Mouse (Mus musculus): ENCODE data around the gene 4930564D02Rik. TPM values are rescaled to one million over a fixed set of nuclear protein-coding genes. Genes with fewer than 3 reads are reported as not detected.

The 4930564D02Rik gene
- polyA plus RNA-seq, 2 experiments = not detected

DNA sequence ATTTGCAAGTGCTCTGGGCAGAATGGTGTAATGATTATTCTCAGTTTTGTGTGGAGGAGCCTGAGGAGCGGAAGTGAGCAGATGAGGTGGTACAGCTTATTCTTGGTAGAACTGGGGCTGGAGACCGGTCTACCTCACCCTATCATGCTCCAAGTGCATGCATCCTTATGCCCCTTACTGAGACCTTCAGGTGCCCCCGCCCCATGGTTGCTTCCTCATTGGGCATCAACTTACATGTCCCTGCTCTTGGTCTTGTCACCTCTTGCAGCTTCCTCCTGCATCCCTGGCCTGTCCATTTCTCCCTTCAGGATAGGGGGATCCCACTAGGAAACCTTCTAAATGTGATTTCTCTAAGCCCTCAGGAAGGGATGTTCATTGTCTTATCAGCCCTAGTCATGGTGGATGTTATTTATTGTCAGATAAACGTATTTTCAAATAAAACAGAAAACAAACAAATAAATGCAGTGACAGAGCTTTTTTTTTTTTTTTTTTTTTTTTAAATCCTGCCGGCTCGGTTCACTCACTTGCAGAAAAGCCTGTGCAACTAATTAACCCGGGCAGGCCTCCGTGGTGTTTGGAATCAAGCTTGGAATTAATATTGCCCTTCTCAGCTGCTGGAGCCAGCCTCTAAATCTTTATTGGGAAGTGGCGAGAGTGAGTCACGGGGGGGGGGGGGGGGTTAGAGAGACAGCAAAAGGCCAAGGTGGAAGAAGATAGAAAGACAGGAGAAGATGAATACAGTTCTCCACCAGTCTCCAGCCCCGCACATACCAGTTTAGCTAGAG, 26.3 kb downstream of the 4930564D02Rik start:
- no peak for TF ChIP-seq CTCF (IDR thresholded peaks at IDR 0.05; ENCODE audit: low read depth)
- TF ChIP-seq EP300 (IDR thresholded peaks at IDR 0.05; ENCODE audit: low read depth) = no peak
- no peak for ATAC-seq (ENCODE audit: insufficient read depth)
- H3K9ac ChIP-seq (replicated peaks) = no peak overlapping the region
- H3K36me3 ChIP-seq (replicated peaks; ENCODE audit: control insufficient read depth, insufficient read depth, low read depth) = no peaks in the 10 kb centered on the region
- 60% methylated on average over 11 of the region's 11 CpGs for WGBS (ENCODE audit: insufficient replicate concordance)
- no peaks in the 10 kb centered on the region for H3K27me3 ChIP-seq (ENCODE audit: control insufficient read depth, insufficient read depth, low read length)
- H3K9me3 ChIP-seq (ENCODE audit: control insufficient read depth, low read length) = no peaks in the 10 kb centered on the region
- H3K27ac ChIP-seq = no peak overlapping the region
- H3K4me3 ChIP-seq (ENCODE audit: insufficient read depth in 1 of 2, low read depth in 2 of 2, low read length in 2 of 2) = no peak overlapping the region
- H3K4me1 ChIP-seq (replicated peaks; ENCODE audit: control insufficient read depth in 2 of 2, insufficient read depth in 2 of 2, low read length in 1 of 2) = no peaks in the 10 kb centered on the region
- DNase-seq (ENCODE audit: low read depth in 3 of 3, low spot score in 3 of 3) = no peak
- H3K4me2 ChIP-seq (ENCODE audit: low read depth) = no peak overlapping the region

DNA sequence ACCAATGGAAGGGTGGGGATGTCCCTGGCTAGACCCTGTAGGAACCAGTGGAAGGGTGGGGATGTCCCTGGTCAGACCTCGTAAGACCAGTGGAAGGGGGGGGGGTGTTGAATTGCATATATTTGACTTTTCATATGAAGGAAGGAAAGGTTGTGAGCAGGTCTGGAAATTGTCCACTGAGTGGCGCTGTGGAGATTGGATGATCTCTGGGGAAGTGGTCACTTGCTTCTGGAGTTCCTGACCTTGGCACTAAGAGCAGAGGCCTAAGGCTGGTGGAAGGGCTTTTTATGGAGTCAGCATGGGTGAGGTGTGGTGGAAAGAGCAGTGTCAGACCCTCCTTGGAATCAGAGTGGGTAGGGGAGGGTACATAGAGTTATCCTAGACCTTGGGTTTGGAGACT, 27.8 kb downstream of the 4930564D02Rik start:
- no peak for ATAC-seq (ENCODE audit: insufficient read depth)
- no peak for DNase-seq (ENCODE audit: low read depth in 3 of 3, low spot score in 3 of 3)

DNA sequence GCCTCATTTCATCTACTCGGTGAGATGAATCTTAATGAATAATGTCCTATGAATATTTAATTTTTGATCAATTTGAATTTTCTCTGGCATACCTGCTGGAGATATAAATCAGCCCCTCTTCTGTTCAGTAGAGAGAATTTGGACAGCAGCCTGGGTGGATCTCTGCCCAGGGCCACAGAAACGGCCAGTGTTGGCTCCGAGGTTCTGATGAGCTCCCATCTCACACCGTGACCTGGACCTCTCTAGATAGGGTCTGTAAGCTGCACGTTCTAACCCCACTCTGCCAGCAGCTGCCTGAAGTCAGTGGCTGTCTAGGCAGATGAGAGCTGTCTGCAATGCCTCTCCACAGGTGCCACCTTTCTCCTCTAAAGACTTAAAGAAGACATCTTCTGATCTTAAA, 28.4 kb downstream of the 4930564D02Rik start:
- ATAC-seq (ENCODE audit: insufficient read depth) (no peak), DNase-seq (ENCODE audit: low read depth in 3 of 3, low spot score in 3 of 3) (no peak)
- no peaks in the 10 kb centered on the region for H3K27me3 ChIP-seq (ENCODE audit: control insufficient read depth, insufficient read depth, low read length)
- H3K27ac ChIP-seq = no peak overlapping the region
- TF ChIP-seq CTCF (IDR thresholded peaks at IDR 0.05; ENCODE audit: low read depth) (no peak), EP300 (IDR thresholded peaks at IDR 0.05; ENCODE audit: low read depth) (no peak)
- no peak overlapping the region for H3K4me3 ChIP-seq (ENCODE audit: insufficient read depth in 1 of 2, low read depth in 2 of 2, low read length in 2 of 2)
- no peak overlapping the region for H3K9ac ChIP-seq (replicated peaks)
- no peaks in the 10 kb centered on the region for H3K36me3 ChIP-seq (replicated peaks; ENCODE audit: control insufficient read depth, insufficient read depth, low read depth)
- no peak overlapping the region for H3K4me2 ChIP-seq (ENCODE audit: low read depth)
- 62% methylated on average over 5 of the region's 5 CpGs for WGBS (ENCODE audit: insufficient replicate concordance)
- H3K4me1 ChIP-seq (replicated peaks; ENCODE audit: control insufficient read depth in 2 of 2, insufficient read depth in 2 of 2, low read length in 1 of 2) = no peaks in the 10 kb centered on the region
- H3K9me3 ChIP-seq (ENCODE audit: control insufficient read depth, low read length) = no peaks in the 10 kb centered on the region

More for the DNA sequence above, 27.8 kb downstream of the 4930564D02Rik start:
- Histone ChIP-seq H3K4me1 (replicated peaks; ENCODE audit: control insufficient read depth in 2 of 2, insufficient read depth in 2 of 2, low read length in 1 of 2) (no peaks in the 10 kb centered on the region), H3K4me3 (ENCODE audit: insufficient read depth in 1 of 2, low read depth in 2 of 2, low read length in 2 of 2) (no peak overlapping the region), H3K4me2 (ENCODE audit: low read depth) (no peak overlapping the region), H3K9me3 (ENCODE audit: control insufficient read depth, low read length) (no peaks in the 10 kb centered on the region), H3K27ac (no peak overlapping the region), H3K9ac (replicated peaks) (no peak overlapping the region), H3K36me3 (replicated peaks; ENCODE audit: control insufficient read depth, insufficient read depth, low read depth) (no peaks in the 10 kb centered on the region), H3K27me3 (ENCODE audit: control insufficient read depth, insufficient read depth, low read length) (no peaks in the 10 kb centered on the region)
- 38% methylated on average over 2 of the region's 2 CpGs for WGBS (ENCODE audit: insufficient replicate concordance)
- peak; percentile 23 for TF ChIP-seq CTCF (IDR thresholded peaks at IDR 0.05; ENCODE audit: low read depth)
- TF ChIP-seq EP300 (IDR thresholded peaks at IDR 0.05; ENCODE audit: low read depth) = no peak

DNA sequence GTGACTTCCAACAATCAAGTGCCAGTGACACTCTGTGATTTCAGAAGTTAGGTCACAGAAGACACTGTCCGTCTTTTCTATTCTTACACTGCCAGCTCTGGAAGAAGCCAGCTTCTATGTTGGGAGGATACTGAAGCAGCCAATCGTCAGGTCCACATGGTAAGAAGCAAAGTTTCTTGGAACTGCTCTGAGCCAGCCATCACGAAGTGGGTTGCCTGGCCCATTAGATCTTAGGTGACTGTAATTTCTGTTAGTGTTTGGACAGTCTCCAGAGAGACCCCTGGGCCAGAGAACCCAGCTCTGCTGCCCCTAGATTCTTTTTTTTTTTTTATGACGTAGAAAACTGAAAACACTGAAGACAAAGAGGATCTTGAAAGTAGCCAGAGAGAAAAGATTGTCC, 30.9 kb downstream of the 4930564D02Rik start:
- H3K36me3 ChIP-seq (replicated peaks; ENCODE audit: control insufficient read depth, insufficient read depth, low read depth) = no peaks in the 10 kb centered on the region
- 44% methylated on average over 4 of the region's 4 CpGs for WGBS (ENCODE audit: insufficient replicate concordance)

DNA sequence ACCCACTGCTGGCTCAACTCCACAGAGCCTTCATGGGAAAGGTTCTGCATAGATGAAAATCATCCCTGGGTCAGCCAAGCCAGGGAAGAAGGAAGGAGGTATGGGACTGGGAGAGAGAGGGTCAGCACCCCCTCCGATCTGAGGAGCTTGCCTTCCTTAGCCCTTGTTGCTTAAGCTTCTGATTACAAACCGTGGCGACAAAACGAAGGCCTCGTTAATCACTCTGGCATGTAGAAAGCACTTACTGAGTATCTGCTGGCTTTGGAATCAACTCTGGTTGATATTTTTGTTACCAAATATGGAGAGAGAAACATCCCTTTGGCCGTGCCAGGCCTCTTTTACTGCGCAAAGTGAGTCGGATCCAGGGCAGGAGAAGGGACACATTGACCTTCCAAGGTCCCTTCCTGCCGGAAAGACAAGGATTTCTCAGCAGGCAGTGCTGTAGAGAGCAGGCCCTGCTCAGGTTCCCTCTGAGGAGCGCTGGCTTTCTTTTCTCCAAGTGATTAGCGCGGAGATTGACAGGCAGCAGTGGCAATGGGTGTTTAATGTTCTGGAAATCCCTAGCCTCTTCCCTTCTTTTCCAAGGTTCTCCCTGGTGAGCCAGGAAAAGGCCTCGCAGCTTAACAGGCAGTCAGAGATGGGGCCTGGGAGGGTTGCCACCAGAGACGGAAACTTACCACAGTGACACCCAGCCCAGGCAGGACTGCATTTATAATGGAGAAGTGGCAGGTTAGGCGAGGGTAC, 33.1 kb downstream of the 4930564D02Rik start:
- DNase-seq (ENCODE audit: low read depth in 3 of 3, low spot score in 3 of 3) (no peak), ATAC-seq (ENCODE audit: insufficient read depth) (no peak)
- no peaks in the 10 kb centered on the region for H3K4me1 ChIP-seq (replicated peaks; ENCODE audit: control insufficient read depth in 2 of 2, insufficient read depth in 2 of 2, low read length in 1 of 2)
- no peak overlapping the region for H3K4me3 ChIP-seq (ENCODE audit: insufficient read depth in 1 of 2, low read depth in 2 of 2, low read length in 2 of 2)
- H3K27me3 ChIP-seq (ENCODE audit: control insufficient read depth, insufficient read depth, low read length) = no peaks in the 10 kb centered on the region
- H3K27ac ChIP-seq = no peak overlapping the region
- H3K9ac ChIP-seq (replicated peaks) = no peak overlapping the region
- 54% methylated on average over 15 of the region's 15 CpGs for WGBS (ENCODE audit: insufficient replicate concordance)
- H3K4me2 ChIP-seq (ENCODE audit: low read depth) = no peak overlapping the region
- no peak for TF ChIP-seq CTCF (IDR thresholded peaks at IDR 0.05; ENCODE audit: low read depth)
- TF ChIP-seq EP300 (IDR thresholded peaks at IDR 0.05; ENCODE audit: low read depth) = no peak
- no peaks in the 10 kb centered on the region for H3K36me3 ChIP-seq (replicated peaks; ENCODE audit: control insufficient read depth, insufficient read depth, low read depth)
- no peaks in the 10 kb centered on the region for H3K9me3 ChIP-seq (ENCODE audit: control insufficient read depth, low read length)

More for the DNA sequence above, 30.9 kb downstream of the 4930564D02Rik start:
- DNase-seq (ENCODE audit: low read depth in 3 of 3, low spot score in 3 of 3) (no peak), ATAC-seq (ENCODE audit: insufficient read depth) (no peak)
- Histone ChIP-seq H3K9me3 (ENCODE audit: control insufficient read depth, low read length) (no peaks in the 10 kb centered on the region), H3K4me3 (ENCODE audit: insufficient read depth in 1 of 2, low read depth in 2 of 2, low read length in 2 of 2) (no peak overlapping the region), H3K4me2 (ENCODE audit: low read depth) (no peak overlapping the region), H3K27ac (no peak overlapping the region), H3K27me3 (ENCODE audit: control insufficient read depth, insufficient read depth, low read length) (no peaks in the 10 kb centered on the region), H3K9ac (replicated peaks) (no peak overlapping the region), H3K4me1 (replicated peaks; ENCODE audit: control insufficient read depth in 2 of 2, insufficient read depth in 2 of 2, low read length in 1 of 2) (no peaks in the 10 kb centered on the region)
- TF ChIP-seq CTCF (IDR thresholded peaks at IDR 0.05; ENCODE audit: low read depth) = no peak
- no peak for TF ChIP-seq EP300 (IDR thresholded peaks at IDR 0.05; ENCODE audit: low read depth)

Measured in liver, embryonic 14.5 days (tissue).